Mouse (Mus musculus) neural tube, embryonic 11.5 days (tissue): ENCODE measurements at regions not wholly inside any gene's neighbourhood (a gene's known extent, or its start where the extent isn't known, plus 50 kb on each side); places are given as distances from the start of the nearest gene placed in this dataset.

Source experiments
- ATAC-seq: fragments of 200-750 bp; cut with Nextera tagmentation; 2 replicates; pipeline ENCODE4 v1.8.0; 2017; ENCODE audit warnings: moderate number of reproducible peaks, mild to moderate bottlenecking, moderate TSS enrichment, moderate library complexity; ENCODE audit not compliant: insufficient read depth, low FRiP score, low TSS enrichment
- DNase-seq: peaks from one replicate; pipeline ENCODE4 v3.0.0-alpha.2; 2015; ENCODE audit warnings: low spot score
- H3K27ac ChIP-seq: fragments of 300-500 bp; sonication (generic); 2 replicates; pipeline ENCODE4 v1.5.1; 2014; ENCODE audit warnings: low read depth, mild to moderate bottlenecking, low read length
- H3K27me3 ChIP-seq: fragments of 300-500 bp; sonication (generic); 2 replicates; pipeline ENCODE4 v1.6.1; 2014; ENCODE audit warnings: mild to moderate bottlenecking, low read length, mixed read lengths; ENCODE audit not compliant: control insufficient read depth, insufficient read depth
- H3K36me3 ChIP-seq: fragments of 300-500 bp; sonication (generic); 2 replicates; pipeline ENCODE4 v1.6.1; 2014; ENCODE audit warnings: mild to moderate bottlenecking, low read length, moderate library complexity, mixed read lengths; ENCODE audit not compliant: control insufficient read depth, insufficient read depth
- H3K4me1 ChIP-seq: fragments of 300-500 bp; sonication (generic); 2 replicates; pipeline ENCODE4 v1.6.1; 2014; ENCODE audit warnings: low read length, mixed read lengths; ENCODE audit not compliant: control insufficient read depth, insufficient read depth
- H3K4me2 ChIP-seq: fragments of 300-500 bp; sonication (generic); 2 replicates; pipeline ENCODE4 v1.6.1; 2014; ENCODE audit warnings: low read depth, mild to moderate bottlenecking, moderate library complexity
- H3K4me3 ChIP-seq: fragments of 300-500 bp; sonication (generic); 2 replicates; pipeline ENCODE4 v1.5.1; 2014; ENCODE audit warnings: low read depth, low read length
- H3K9ac ChIP-seq: fragments of 300-500 bp; sonication (generic); 2 replicates; pipeline ENCODE4 v1.6.1; 2014; ENCODE audit warnings: mild to moderate bottlenecking, low read length
- H3K9me3 ChIP-seq: fragments of 300-500 bp; sonication (generic); 2 replicates; pipeline ENCODE4 v1.6.1; 2016; ENCODE audit warnings: low read length; ENCODE audit not compliant: control insufficient read depth
- WGBS: fragments of 180-500 bp; shearing (Covaris S2); extraction: QIAGEN DNeasy Blood & Tissue Kit; methylation state at CpG from one replicate; pipeline ENCODE4 v1.1.7; 2014; 5-methylcytosine and 5-hydroxymethylcytosine counted together

DNA sequence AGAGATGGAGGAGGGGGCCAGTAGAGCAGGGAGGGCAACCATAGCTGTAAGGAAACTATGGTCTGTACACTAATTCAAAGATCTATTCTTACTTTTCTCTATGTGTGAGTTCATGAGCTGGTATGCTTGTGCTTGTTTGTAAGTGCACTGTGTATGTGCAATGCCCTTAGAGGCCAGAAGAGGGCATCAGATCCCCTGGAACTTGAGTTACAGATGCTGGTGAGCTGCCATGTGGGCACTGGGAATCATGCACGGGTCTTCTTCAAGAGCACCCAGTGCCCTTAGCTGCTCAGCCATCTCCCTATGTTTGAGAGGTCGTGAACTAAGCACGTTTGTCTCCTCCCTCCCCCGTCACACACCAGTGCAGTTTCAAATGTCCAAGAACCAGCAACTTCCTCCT, 68.9 kb downstream of the Tbx3 start:
- no peak for DNase-seq
- Histone ChIP-seq H3K4me3 (no peak overlapping the region), H3K27ac (no peak overlapping the region), H3K36me3 (no peaks in the 10 kb centered on the region), H3K4me1 (no peaks in the 10 kb centered on the region), H3K4me2 (no peak overlapping the region), H3K9me3 (no peaks in the 10 kb centered on the region), H3K27me3 (peaks cover 3% of the 10 kb centered on the region; the same call in 1 of the 2 replicates), H3K9ac (no peak overlapping the region)
- WGBS: 68% methylated on average over 4 of the region's 4 CpGs
- no peak for ATAC-seq

DNA sequence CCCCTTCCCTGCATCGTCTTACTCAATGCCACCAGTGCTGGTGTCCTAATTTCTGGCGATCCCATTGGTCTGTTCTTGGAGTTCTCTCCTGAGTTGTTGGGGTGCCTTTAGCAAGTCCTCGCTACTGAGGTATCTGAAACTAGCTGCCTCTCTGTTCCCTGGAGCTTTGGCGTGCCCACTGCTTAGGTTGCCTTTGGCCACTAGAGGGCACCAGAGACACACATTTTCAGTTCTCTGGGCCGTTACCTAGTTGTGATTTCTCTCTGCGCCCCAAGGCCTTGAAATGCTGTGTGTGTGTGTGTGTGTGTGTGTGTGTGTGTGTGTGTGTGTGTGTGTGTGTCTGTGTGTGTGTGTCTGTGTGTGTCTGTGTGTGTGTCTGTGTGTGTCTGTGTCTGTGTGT, 70.6 kb downstream of the Tbx3 start:
- H3K27ac ChIP-seq: no peak overlapping the region
- H3K27me3 ChIP-seq: peaks cover 3% of the 10 kb centered on the region; the same call in 1 of the 2 replicates
- H3K9me3 ChIP-seq: no peaks in the 10 kb centered on the region
- H3K9ac ChIP-seq: no peak overlapping the region
- H3K4me2 ChIP-seq: no peak overlapping the region
- H3K4me1 ChIP-seq: no peaks in the 10 kb centered on the region
- no peak for ATAC-seq
- DNase-seq: peak; percentile 77
- H3K36me3 ChIP-seq: no peaks in the 10 kb centered on the region
- 6% methylated on average over 6 of the region's 6 CpGs for WGBS
- H3K4me3 ChIP-seq: no peak overlapping the region

DNA sequence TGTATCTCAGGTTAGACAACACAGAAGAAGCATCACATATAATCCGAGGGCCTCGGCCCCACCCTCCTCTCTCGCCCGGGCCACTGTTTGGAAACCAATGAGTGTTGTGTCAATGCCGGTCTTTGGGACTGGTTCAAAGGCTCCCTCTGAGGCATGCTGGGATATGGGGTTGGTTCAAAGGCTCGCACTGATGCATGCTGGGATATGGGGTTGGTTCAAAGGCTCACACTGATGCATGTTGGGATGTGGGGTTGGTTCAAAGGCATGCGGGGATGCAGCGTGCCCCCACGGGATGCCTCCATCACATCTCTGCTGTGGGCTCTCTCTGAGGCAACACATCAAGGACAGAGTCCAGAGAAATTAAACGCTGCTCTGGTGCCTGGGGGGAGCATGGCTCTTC, 73.3 kb downstream of the Tbx3 start:
- H3K27me3 ChIP-seq: peaks cover 22% of the 10 kb centered on the region
- H3K4me1 ChIP-seq: no peaks in the 10 kb centered on the region; the same call in 1 of the 2 replicates
- ATAC-seq: no peak
- H3K27ac ChIP-seq: no peak overlapping the region
- DNase-seq: no peak
- WGBS: 85% methylated on average over 10 of the region's 10 CpGs
- H3K9me3 ChIP-seq: no peaks in the 10 kb centered on the region
- no peak overlapping the region for H3K4me2 ChIP-seq
- no peak overlapping the region for H3K9ac ChIP-seq
- no peaks in the 10 kb centered on the region for H3K36me3 ChIP-seq
- H3K4me3 ChIP-seq: no peak overlapping the region

DNA sequence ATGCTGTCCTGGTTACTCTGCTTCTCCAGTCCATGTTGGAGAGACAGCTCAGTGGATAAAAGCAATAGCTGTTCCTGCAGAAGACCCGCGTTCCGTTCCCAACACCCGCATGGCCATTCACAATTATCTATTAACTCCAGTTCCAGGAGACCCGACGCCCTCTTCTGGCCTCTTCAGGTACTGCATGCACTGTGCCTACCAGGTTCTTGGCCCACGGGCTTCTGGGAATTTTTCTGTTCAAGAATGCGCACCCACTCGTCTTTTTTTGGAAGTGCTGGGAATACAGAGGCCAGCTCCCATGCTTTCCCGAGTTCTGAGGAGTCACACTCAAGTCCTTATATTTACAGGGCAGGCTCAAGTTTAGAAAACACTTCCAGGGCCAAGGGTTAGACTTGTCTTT, 76.6 kb downstream of the Tbx3 start:
- no peak for DNase-seq
- ATAC-seq: no peak

DNA sequence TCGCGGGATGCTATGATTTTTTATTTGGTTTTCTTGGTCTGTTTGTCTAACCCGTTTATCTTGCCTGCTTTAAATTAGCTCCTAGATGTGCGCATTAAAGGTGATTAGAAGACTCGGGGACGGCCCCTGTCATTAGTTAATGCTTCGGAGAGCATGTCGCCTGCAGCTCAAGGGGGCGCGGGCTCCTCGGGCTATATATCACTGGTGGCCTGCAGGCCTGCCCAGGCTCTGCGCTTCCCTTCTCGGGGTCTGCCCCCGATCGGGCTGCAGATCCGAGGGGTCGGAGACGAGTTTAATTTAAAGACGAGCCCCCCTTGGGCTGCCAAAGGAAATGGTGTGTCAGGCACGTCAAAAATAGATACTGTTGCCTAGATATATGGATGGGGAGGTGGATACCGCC, 78.2 kb downstream of the Tbx3 start:
- 0 out of 2 replicates have a peak overlapping the region, but pooled peaks have one; percentile 4 for H3K4me3 ChIP-seq
- H3K4me2 ChIP-seq: peak overlapping the region; percentile 13
- DNase-seq: peak; percentile 48
- H3K27me3 ChIP-seq: peaks cover 34% of the 10 kb centered on the region
- no peak for ATAC-seq
- 1% methylated on average over 21 of the region's 21 CpGs for WGBS
- H3K4me1 ChIP-seq: no peaks in the 10 kb centered on the region; the same call in 1 of the 2 replicates
- no peak overlapping the region for H3K27ac ChIP-seq
- no peak overlapping the region for H3K9ac ChIP-seq
- H3K9me3 ChIP-seq: no peaks in the 10 kb centered on the region
- H3K36me3 ChIP-seq: no peaks in the 10 kb centered on the region

More for the DNA sequence above, 76.6 kb downstream of the Tbx3 start:
- no peak overlapping the region for H3K27ac ChIP-seq
- WGBS: 73% methylated on average over 10 of the region's 10 CpGs
- no peak overlapping the region for H3K4me3 ChIP-seq
- no peak overlapping the region for H3K9ac ChIP-seq
- H3K9me3 ChIP-seq: no peaks in the 10 kb centered on the region
- H3K36me3 ChIP-seq: no peaks in the 10 kb centered on the region
- peaks cover 34% of the 10 kb centered on the region for H3K27me3 ChIP-seq
- no peaks in the 10 kb centered on the region; the same call in 1 of the 2 replicates for H3K4me1 ChIP-seq
- H3K4me2 ChIP-seq: no peak overlapping the region

DNA sequence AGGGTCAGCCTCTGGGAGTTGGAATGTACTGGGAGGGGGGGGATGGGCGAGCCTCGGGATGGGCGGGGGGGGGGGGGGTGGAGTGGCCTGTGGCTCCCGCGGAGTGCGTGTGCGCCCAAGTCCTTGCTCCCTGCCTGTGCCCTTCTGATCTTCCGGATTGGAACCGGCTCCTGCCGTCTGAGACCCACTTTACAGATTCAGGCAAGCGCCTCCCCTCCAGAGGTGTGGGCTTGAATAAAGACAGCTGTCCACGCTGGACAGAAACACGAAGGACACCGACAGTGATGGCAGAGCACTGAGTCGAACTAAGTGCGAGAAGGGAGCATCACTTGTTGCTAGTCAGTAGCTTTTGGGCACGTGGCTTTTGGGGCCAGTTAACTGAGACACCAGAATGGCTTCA, 78.7 kb downstream of the Tbx3 start:
- Histone ChIP-seq H3K9me3 (no peaks in the 10 kb centered on the region), H3K4me2 (no peak overlapping the region; the same call in 1 of the 2 replicates), H3K27ac (no peak overlapping the region), H3K27me3 (peaks cover 34% of the 10 kb centered on the region), H3K36me3 (no peaks in the 10 kb centered on the region), H3K4me3 (no peak overlapping the region), H3K4me1 (no peaks in the 10 kb centered on the region; the same call in 1 of the 2 replicates), H3K9ac (no peak overlapping the region)
- DNase-seq (no peak), ATAC-seq (no peak)
- 3% methylated on average over 11 of the region's 17 CpGs for WGBS

DNA sequence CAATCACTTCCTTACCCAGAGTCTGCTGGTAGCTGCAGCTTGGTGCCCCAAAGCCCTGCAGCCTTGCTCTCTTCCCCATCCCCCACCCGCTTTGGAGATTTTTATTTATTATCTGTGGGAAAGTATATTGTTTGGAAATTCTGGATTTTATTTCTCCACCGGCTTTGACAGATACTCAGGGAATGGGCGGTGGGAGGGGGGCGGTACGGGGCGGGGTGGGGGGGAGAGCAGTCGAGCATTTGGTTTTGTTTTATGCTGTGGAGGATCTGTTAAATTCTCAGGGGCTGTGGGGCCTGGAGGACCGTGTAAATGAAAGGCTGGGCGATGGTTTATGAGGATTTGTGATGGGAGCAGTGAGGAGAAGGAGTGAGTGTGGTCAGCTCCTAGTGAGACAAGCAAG, 76.7 kb upstream of the Tbx5 start:
- H3K9ac ChIP-seq: no peak overlapping the region
- peaks cover 4% of the 10 kb centered on the region; the same call in 1 of the 2 replicates for H3K27me3 ChIP-seq
- no peaks in the 10 kb centered on the region for H3K36me3 ChIP-seq
- no peaks in the 10 kb centered on the region for H3K9me3 ChIP-seq
- WGBS: 64% methylated on average over 9 of the region's 9 CpGs
- no peak for DNase-seq
- H3K4me3 ChIP-seq: no peak overlapping the region
- no peak overlapping the region for H3K27ac ChIP-seq
- no peaks in the 10 kb centered on the region for H3K4me1 ChIP-seq
- H3K4me2 ChIP-seq: no peak overlapping the region
- ATAC-seq: no peak

DNA sequence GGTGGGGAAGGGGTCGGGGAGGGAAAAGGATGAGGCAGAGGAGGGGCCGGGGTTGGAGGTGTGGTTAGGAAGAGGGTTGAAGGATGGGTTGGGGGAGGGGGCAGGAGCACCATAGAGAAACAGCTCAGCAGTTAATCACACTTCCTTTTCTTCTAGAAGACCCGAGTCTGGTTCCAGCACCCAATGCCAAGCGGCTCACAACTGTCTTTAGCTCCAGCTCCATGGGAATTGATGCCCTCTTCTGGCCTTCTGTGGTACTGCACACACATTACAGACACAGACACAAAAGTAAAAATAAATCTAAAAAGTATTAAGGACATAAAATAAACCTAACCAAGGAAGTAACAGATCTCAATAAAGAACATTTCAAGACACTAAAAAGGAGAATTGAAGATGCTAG, 73.6 kb upstream of the Tbx5 start:
- Histone ChIP-seq H3K9me3 (no peaks in the 10 kb centered on the region), H3K27me3 (no peaks in the 10 kb centered on the region), H3K27ac (no peak overlapping the region), H3K4me2 (no peak overlapping the region), H3K4me3 (no peak overlapping the region), H3K4me1 (no peaks in the 10 kb centered on the region), H3K36me3 (no peaks in the 10 kb centered on the region), H3K9ac (no peak overlapping the region)
- no peak for ATAC-seq
- 75% methylated on average over 4 of the region's 4 CpGs for WGBS
- DNase-seq: no peak

DNA sequence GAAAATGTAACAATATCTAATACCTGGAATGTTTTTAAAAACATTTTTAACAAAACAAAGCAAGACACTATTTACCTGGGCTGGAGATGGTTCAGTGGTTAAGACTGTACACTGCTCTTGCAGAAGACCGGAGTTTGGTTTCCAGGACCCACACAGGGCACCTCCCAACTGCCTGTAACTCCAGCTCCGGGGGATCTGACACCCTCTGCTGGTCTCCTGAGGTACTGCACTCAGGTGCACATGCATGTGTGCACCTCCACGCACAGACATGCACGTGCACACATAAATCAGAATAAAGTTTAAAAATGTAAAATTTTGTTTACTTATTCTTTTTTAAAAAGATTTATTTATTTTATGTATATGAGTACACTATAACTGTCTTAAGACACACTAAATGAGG, 70.4 kb upstream of the Tbx5 start:
- Histone ChIP-seq H3K9ac (no peak overlapping the region), H3K27me3 (no peaks in the 10 kb centered on the region), H3K9me3 (no peaks in the 10 kb centered on the region), H3K4me3 (no peak overlapping the region), H3K4me2 (no peak overlapping the region), H3K36me3 (no peaks in the 10 kb centered on the region), H3K4me1 (no peaks in the 10 kb centered on the region), H3K27ac (no peak overlapping the region)
- DNase-seq: no peak
- WGBS: 77% methylated on average over 4 of the region's 4 CpGs
- no peak for ATAC-seq
